Mouse (Mus musculus) heart, adult 2 months (tissue): ENCODE measurements around the gene Ndufc1.

Experiments used
- CTCF ChIP-seq: fragments of 200-600 bp; IDR thresholded peaks from 2 replicates; pipeline ENCODE4 v1.8.1; 2022; ENCODE audit warnings: antibody characterized with exemption, mild to moderate bottlenecking, moderate library complexity
- POLR2A ChIP-seq: fragments of 200-500 bp; IDR thresholded peaks from 2 replicates; pipeline ENCODE4 v1.6.1; 2011; ENCODE audit warnings: mild to moderate bottlenecking, low read depth, low read length, control low read depth; ENCODE audit not compliant: insufficient read depth

DNA sequence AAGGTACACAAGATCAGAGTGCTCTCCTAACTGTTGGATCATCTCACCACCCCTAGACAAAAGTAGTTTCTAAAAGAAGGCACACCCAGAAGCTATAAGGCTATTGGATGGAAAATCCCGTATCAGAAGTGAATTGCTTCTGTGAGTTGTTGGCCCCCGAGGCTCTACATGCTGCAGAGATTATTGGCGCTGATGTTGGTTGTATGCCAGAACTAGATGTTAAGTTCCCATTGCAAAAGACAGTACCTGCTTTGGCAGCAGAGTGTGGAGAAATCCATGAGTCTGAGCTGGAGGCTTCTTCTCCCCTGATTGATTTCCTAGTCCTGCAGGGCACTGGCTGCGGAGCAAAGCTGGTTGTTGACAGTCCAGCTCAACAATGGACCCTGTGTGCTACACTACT lies 40.8 kb downstream of the Ndufc1 start:
- TF ChIP-seq POLR2A (no peak), CTCF (no peak)
